Mouse (Mus musculus) embryonic fibroblast, embryonic 13.5 days (primary cell): Measurements from ENCODE around the gene Kiss1r. TPM values are rescaled to one million over a fixed set of nuclear protein-coding genes. Genes with fewer than 3 reads are reported as not detected.

Source experiments
- H3K27ac ChIP-seq: 2 replicates; pipeline ENCODE4 v1.5.1; 2012; ENCODE audit warnings: low read length, control low read depth, inconsistent platforms; ENCODE audit not compliant: insufficient read depth
- H3K4me1 ChIP-seq: 2 replicates; pipeline ENCODE4 v1.6.1; 2011; ENCODE audit warnings: low read length; ENCODE audit not compliant: control insufficient read depth, insufficient read depth
- H3K4me3 ChIP-seq: 2 replicates; pipeline ENCODE4 v1.5.1; 2011; ENCODE audit warnings: mild to moderate bottlenecking, control low read depth, low read length; ENCODE audit not compliant: insufficient read depth
- CTCF ChIP-seq: IDR thresholded peaks from 2 replicates; pipeline ENCODE4 v1.5.1; 2011; ENCODE audit warnings: mild to moderate bottlenecking, control low read depth, low read length, moderate library complexity, borderline replicate concordance; ENCODE audit not compliant: insufficient read depth
- POLR2A ChIP-seq: IDR thresholded peaks from 2 replicates; pipeline ENCODE4 v1.6.1; 2011; ENCODE audit warnings: low read depth, mild to moderate bottlenecking, control low read depth, low read length, moderate library complexity
- polyA plus RNA-seq: library from polyadenylated mRNA; stranded (reverse); fragments of >200 nt; gene quantifications from 2 replicates; pipeline ENCODE4 v1.2.4, GENCODE M21; 2011; ENCODE audit warnings: low read depth; ENCODE audit not compliant: missing spikeins, insufficient read length

Gene Kiss1r
- polyA plus RNA-seq, 1 experiment: 0.44 TPM

GRCm38 (mm10) chr10:79921572-79921971 lies 4.8 kb downstream of the Kiss1r start:
- Histone ChIP-seq H3K4me3 (no peak overlapping the region), H3K4me1 (no peaks in the 10 kb centered on the region), H3K27ac (no peak overlapping the region)
- TF ChIP-seq CTCF: no peak
- no peak for TF ChIP-seq POLR2A

GRCm38 (mm10) chr10:79924998-79925784 lies 8.4 kb downstream of the Kiss1r start:
- H3K4me3 ChIP-seq: no peak overlapping the region
- H3K4me1 ChIP-seq: no peaks in the 10 kb centered on the region
- TF ChIP-seq POLR2A (no peak), CTCF (peak; percentile 94)
- H3K27ac ChIP-seq: no peak overlapping the region

GRCm38 (mm10) chr10:79925785-79926490 lies 9.2 kb downstream of the Kiss1r start:
- TF ChIP-seq POLR2A (no peak), CTCF (no peak)
- Histone ChIP-seq H3K4me3 (peak overlapping the region; percentile 87), H3K27ac (no peak overlapping the region), H3K4me1 (no peaks in the 10 kb centered on the region)

GRCm38 (mm10) chr10:79926491-79927323 lies 9.9 kb downstream of the Kiss1r start, which contains the start of gene Arid3a:
Gene Arid3a (plus strand): TSS chr10:79927043.
- H3K4me1 ChIP-seq: no peaks in the 10 kb centered on the region
- H3K27ac ChIP-seq: peak within 1 kb of the TSS; percentile 74
- TF ChIP-seq CTCF (no peak), POLR2A (0 out of 2 replicates have a peak, but pooled peaks have one; percentile 4)
- peak within 1 kb of the TSS; percentile 87 for H3K4me3 ChIP-seq

- no peak for TF ChIP-seq CTCF
- TF ChIP-seq POLR2A: peak; percentile 6
- H3K4me3 ChIP-seq: peak overlapping the region; percentile 87
- H3K4me1 ChIP-seq: peaks cover 4% of the 10 kb centered on the region
- H3K27ac ChIP-seq: peak overlapping the region; percentile 74
Measured at GRCm38 (mm10) chr10:79927324-79928029, 10.7 kb downstream of the Kiss1r start.

GRCm38 (mm10) chr10:79928030-79928694 lies 11.4 kb downstream of the Kiss1r start:
- H3K4me3 ChIP-seq: peak overlapping the region; percentile 87
- H3K27ac ChIP-seq: peak overlapping the region; percentile 74
- peaks cover 8% of the 10 kb centered on the region for H3K4me1 ChIP-seq
- TF ChIP-seq POLR2A (no peak), CTCF (no peak)

- Histone ChIP-seq H3K27ac (no peak overlapping the region), H3K4me1 (peaks cover 12% of the 10 kb centered on the region), H3K4me3 (peak overlapping the region; percentile 87)
- no peak for TF ChIP-seq CTCF
- TF ChIP-seq POLR2A: no peak
Measured at GRCm38 (mm10) chr10:79928907-79929701, 12.3 kb downstream of the Kiss1r start.
